Mouse (Mus musculus) megakaryocyte, embryonic 14.5 days (primary cell): ENCODE data around the gene Prss12.

ENCODE experiments used
- FLI1 ChIP-seq: IDR thresholded peaks from 2 replicates; pipeline ENCODE4 v1.6.1; 2012; ENCODE audit warnings: low read length, inconsistent platforms, mixed read lengths
- GATA1 ChIP-seq: IDR thresholded peaks from 3 replicates; pipeline ENCODE4 v1.6.1; 2012; ENCODE audit warnings: mixed read lengths, low read length, inconsistent platforms, borderline replicate concordance

- TF ChIP-seq GATA1 (no peak), FLI1 (no peak)
These were observed 58.1 kb downstream of the Prss12 start for GRCm38 (mm10) chr3:123504783-123505182.
